Mouse (Mus musculus): Measurements from ENCODE around the gene Chml.

GRCm38 (mm10) chr1:175673563-175674325 lies 19.0 kb downstream of the Chml start:
- no peak for TF ChIP-seq CTCF (IDR thresholded peaks at IDR 0.05; ENCODE audit: low read depth)
- TF ChIP-seq EP300 (IDR thresholded peaks at IDR 0.05; ENCODE audit: low read depth): no peak

Data from liver, postnatal 0 days (tissue).